Comparison of ENCODE assay signal across 33 mouse cellular contexts in genomic region chr10:19711020-19711419, GRCm38 (mm10). TPM values are rescaled to one million over a fixed set of nuclear protein-coding genes. Genes with fewer than 3 reads are reported as not detected.
DNase-seq lines count a peak whose midpoint lies in the region; ATAC-seq and TF ChIP-seq lines count a peak whose summit lies in the region.
"Had no signal": no experiment of that assay in that cellular context is flagged by ENCODE, and none has a peak within 500 bp of the region (broad histone marks: within the 10 kb centered on the region; RNA-seq: fewer than 3 reads in every experiment).

No protein-coding gene starts in this region.

- no peak overlapping the region for H3K9ac ChIP-seq in liver, embryonic 13.5 days
- H3K9ac ChIP-seq in liver, postnatal 0 days (replicated peaks): no peak overlapping the region
- H3K9ac ChIP-seq: embryonic facial prominence, embryonic 12.5 days; heart, embryonic 12.5 days; hindbrain, embryonic 14.5 days; kidney, embryonic 15.5 days; limb, embryonic 13.5 days; liver, embryonic 15.5 days; midbrain, embryonic 15.5 days had no signal

- H3K9me3 ChIP-seq in liver, embryonic 13.5 days (replicated peaks): no peaks in the 10 kb centered on the region
- H3K9me3 ChIP-seq in liver, postnatal 0 days (ENCODE audit: low read length): no peaks in the 10 kb centered on the region
- H3K9me3 ChIP-seq: embryonic facial prominence, embryonic 12.5 days; heart, embryonic 12.5 days; kidney, embryonic 15.5 days; limb, embryonic 13.5 days; liver, embryonic 15.5 days; midbrain, embryonic 10.5 days; midbrain, embryonic 15.5 days had no signal

- H3K27ac ChIP-seq in liver, embryonic 13.5 days: no peak overlapping the region
- H3K27ac ChIP-seq in liver, postnatal 0 days (ENCODE audit: low read depth): no peak overlapping the region
- H3K27ac ChIP-seq: embryonic facial prominence, embryonic 12.5 days; gastrocnemius, adult 2 months; heart, adult 2 months; hindbrain, embryonic 14.5 days; kidney, embryonic 15.5 days; layer of hippocampus, adult 2 months; left cerebral cortex, adult 2 months; limb, embryonic 13.5 days; liver, embryonic 15.5 days; macrophage; midbrain, embryonic 10.5 days; midbrain, embryonic 15.5 days had no signal

- no peak overlapping the region for H3K4me2 ChIP-seq in liver, embryonic 13.5 days
- H3K4me2 ChIP-seq in liver, postnatal 0 days (ENCODE audit: low read depth, low read length): no peak overlapping the region
- H3K4me2 ChIP-seq: embryonic facial prominence, embryonic 12.5 days; heart, embryonic 12.5 days; hindbrain, embryonic 14.5 days; kidney, embryonic 15.5 days; limb, embryonic 13.5 days; liver, embryonic 15.5 days; midbrain, embryonic 15.5 days had no signal

- no peaks in the 10 kb centered on the region for H3K36me3 ChIP-seq in liver, embryonic 13.5 days
- no peaks in the 10 kb centered on the region for H3K36me3 ChIP-seq in liver, postnatal 0 days (replicated peaks; ENCODE audit: insufficient read depth, low read length)
- H3K36me3 ChIP-seq: embryonic facial prominence, embryonic 12.5 days; heart, embryonic 12.5 days; kidney, embryonic 15.5 days; limb, embryonic 13.5 days; liver, embryonic 15.5 days; midbrain, embryonic 10.5 days; midbrain, embryonic 15.5 days had no signal

- H3K27me3 ChIP-seq in liver, embryonic 13.5 days: peaks cover 15% of the 10 kb centered on the region; the same call in 1 of the 2 replicates
- peaks cover 7% of the 10 kb centered on the region; the same call in 1 of the 2 replicates for H3K27me3 ChIP-seq in liver, postnatal 0 days (ENCODE audit: insufficient read depth, low read length)

- DNase-seq in adrenal gland, postnatal 14 days: peak; percentile 21
- DNase-seq in adrenal gland, postnatal 4 days (ENCODE audit: low spot score in 2 of 2): no peak
- DNase-seq in liver, embryonic 13.5 days: no peak
- DNase-seq in liver: no peak
- DNase-seq in MEL-GATA-1-ER (ENCODE audit: extremely low read depth, low read depth): peak; percentile 85
- no peak for DNase-seq in liver, postnatal 0 days
- no peak for DNase-seq in natural killer cell, adult 2 months (ENCODE audit: low spot score in 2 of 2)
- no peak for DNase-seq in ovary, postnatal 14 days (ENCODE audit: low spot score)
- DNase-seq: cerebellum, adult 11 months; gastrocnemius, postnatal 36 days; heart, adult 2 months; kidney, adult 18-20 months; right cerebral cortex, adult 18-20 months; spleen, adult 18-20 months had no signal

- TF ChIP-seq CTCF in liver, postnatal 0 days (IDR thresholded peaks at IDR 0.05; ENCODE audit: low read depth): no peak

- WGBS in liver, embryonic 13.5 days (ENCODE audit: insufficient replicate concordance): 48% methylated on average over 3 of the region's 3 CpGs
- 53% methylated on average over 3 of the region's 3 CpGs for WGBS in liver, postnatal 0 days (ENCODE audit: insufficient replicate concordance)

- no peak overlapping the region for H3K4me3 ChIP-seq in liver, embryonic 13.5 days (replicated peaks)
- no peak overlapping the region for H3K4me3 ChIP-seq in liver, postnatal 0 days (ENCODE audit: low read depth, low read length)
- H3K4me3 ChIP-seq: embryonic facial prominence, embryonic 12.5 days; gastrocnemius, adult 2 months; heart, adult 2 months; heart, embryonic 12.5 days; kidney, embryonic 15.5 days; layer of hippocampus, adult 2 months; left cerebral cortex, adult 2 months; limb, embryonic 13.5 days; liver, embryonic 15.5 days; midbrain, embryonic 10.5 days; midbrain, embryonic 15.5 days had no signal

- TF ChIP-seq EP300 in liver, postnatal 0 days (IDR thresholded peaks at IDR 0.05; ENCODE audit: low read depth): no peak

- peak; percentile 47; the same call in 1 of the 2 replicates for ATAC-seq in liver, embryonic 13.5 days (ENCODE audit: low read depth)
- ATAC-seq in liver, postnatal 0 days: peak; percentile 56
- ATAC-seq: CD4-positive, CD25-positive, alpha-beta regulatory T cell, adult 4 months; forebrain, embryonic 16.5 days; lung, postnatal 0 days; midbrain, embryonic 15.5 days had no signal

- peaks cover 19% of the 10 kb centered on the region for H3K4me1 ChIP-seq in liver, embryonic 13.5 days (replicated peaks)
- H3K4me1 ChIP-seq in liver, postnatal 0 days (ENCODE audit: insufficient read depth): peaks cover 9% of the 10 kb centered on the region

RNA-seq across cellular contexts. Expression of gene Il20ra, which starts 1.4 kb away (rescaled TPM):
- total RNA-seq in adrenal gland, postnatal 14 days (2021): 4.0 and 4.4 TPM in 2 replicates
- total RNA-seq in adrenal gland, postnatal 4 days (2021): 1 to 10 TPM; 5.1 to 7.1 TPM
- 0.20 and 0.25 TPM in 2 replicates for polyA plus RNA-seq in liver, embryonic 13.5 days (2015; fragmentation: Nextera tagmentation; extraction: Ambion mirVana)
- 0.08 and 0.13 TPM in 2 replicates for polyA plus RNA-seq in liver, postnatal 0 days (2015; fragmentation: Nextera tagmentation; extraction: Ambion mirVana)
- total RNA-seq: gastrocnemius, adult 2 months; gastrocnemius, postnatal 36 days; heart, adult 2 months; layer of hippocampus, adult 2 months; neutrophil, adult 5-6 weeks had no signal
- polyA plus RNA-seq: CD4-positive, CD25-positive, alpha-beta regulatory T cell, adult 4 months; forebrain, embryonic 11.5 days; heart, adult 2 months; heart, embryonic 12.5 days; heart, postnatal 0 days; macrophage; neural tube, embryonic 11.5 days had no signal

Comparison
In these comparisons a context has a peak if more than half of its experiments do, and no peak if none do; other contexts are left out.
1. DNase-seq: peak in adrenal gland, postnatal 14 days (single experiment) and MEL-GATA-1-ER (single experiment); none in adrenal gland, postnatal 4 days (0 of 2), liver, embryonic 13.5 days (single experiment), liver (single experiment), liver, postnatal 0 days (single experiment), natural killer cell, adult 2 months (0 of 2) and ovary, postnatal 14 days (single experiment).